Mouse (Mus musculus) CH12.LX (cell line): Measurements from ENCODE around the gene Gm11437. TPM values are rescaled to one million over a fixed set of nuclear protein-coding genes. Genes with fewer than 3 reads are reported as not detected.
A peak's percentile ranks its signal among the peaks of the same experiment; 100 is the strongest.

Source experiments
- DNase-seq: peaks from one replicate; pipeline ENCODE4 v3.0.0-alpha.2; 2013; ENCODE audit errors: extremely low read depth
- H3K27ac ChIP-seq: 2 replicates; pipeline ENCODE4 v1.5.1; 2012; ENCODE audit warnings: low read depth, mild to moderate bottlenecking, control low read depth, moderate library complexity; ENCODE audit not compliant: insufficient read depth
- H3K27me3 ChIP-seq: replicated peaks from 2 replicates; pipeline ENCODE3; 2012; ENCODE audit warnings: inconsistent platforms
- H3K36me3 ChIP-seq, 2 experiments: replicated peaks in 1 of 2; 2 replicates each; pipeline versions ENCODE3 to v1.6.1; 2012; ENCODE audit warnings: inconsistent platforms in 1 of 2, low read length in 1 of 2, mild to moderate bottlenecking in 1 of 2, mixed read lengths in 1 of 2, moderate library complexity in 1 of 2; ENCODE audit not compliant: control insufficient read depth in 1 of 2, insufficient read depth in 1 of 2
- H3K4me1 ChIP-seq, 2 experiments: 2 replicates each; pipeline ENCODE4 v1.6.1; 2012; ENCODE audit warnings: inconsistent platforms in 1 of 2, moderate library complexity in 1 of 2; ENCODE audit not compliant: insufficient read depth in 2 of 2, control insufficient read depth in 1 of 2
- H3K4me2 ChIP-seq: 2 replicates; pipeline ENCODE4 v1.6.1; 2012; ENCODE audit warnings: low read depth, mild to moderate bottlenecking, control low read depth; ENCODE audit not compliant: poor library complexity, insufficient read depth, severe bottlenecking
- H3K4me3 ChIP-seq, 3 experiments: fragments of 150-350 bp in 1 of 3; sonication (generic) in 1 of 3; replicated peaks in 1 of 3; 2 replicates each; pipeline versions ENCODE3 to v1.5.1; 2011 to 2012; ENCODE audit warnings: low read depth in 2 of 3, low read length in 2 of 3, mild to moderate bottlenecking in 2 of 3, moderate library complexity in 2 of 3, control low read depth in 1 of 3, improper control_type of control experiment in 1 of 3, inconsistent platforms in 1 of 3, mixed read lengths in 1 of 3; ENCODE audit not compliant: poor library complexity in 1 of 3
- H3K79me2 ChIP-seq: replicated peaks from 2 replicates; pipeline ENCODE4 v1.6.1; 2012; ENCODE audit warnings: mild to moderate bottlenecking, moderate library complexity; ENCODE audit not compliant: control insufficient read depth, poor library complexity, insufficient read depth, severe bottlenecking; ENCODE audit errors: extremely low read depth
- H3K9ac ChIP-seq: 2 replicates; pipeline ENCODE4 v1.6.1; 2012; ENCODE audit warnings: low read depth, mild to moderate bottlenecking, control low read depth, moderate library complexity; ENCODE audit not compliant: insufficient read depth
- H3K9me3 ChIP-seq: replicated peaks from 2 replicates; pipeline ENCODE3; 2012; ENCODE audit warnings: low read length, inconsistent platforms, mixed read lengths
- CHD2 ChIP-seq: IDR thresholded peaks from 2 replicates; pipeline ENCODE4 v1.6.1; 2011; ENCODE audit warnings: low read length, improper control_type of control experiment
- CTCF ChIP-seq, 2 experiments: IDR thresholded peaks in 1 of 2; conservative IDR thresholded peaks in 1 of 2; 2 replicates each; pipeline ENCODE4 v1.5.1; 2011 to 2012; ENCODE audit warnings: low read depth in 2 of 2, low read length in 2 of 2, improper control_type of control experiment in 1 of 2, inconsistent platforms in 1 of 2, mild to moderate bottlenecking in 1 of 2, moderate library complexity in 1 of 2
- ELF1 ChIP-seq: IDR thresholded peaks from 2 replicates; pipeline ENCODE4 v1.6.1; 2014; ENCODE audit warnings: low read depth, mild to moderate bottlenecking, inconsistent platforms, low read length, improper control_type of control experiment
- EP300 ChIP-seq: IDR thresholded peaks from 2 replicates; pipeline ENCODE4 v1.6.1; 2011; ENCODE audit warnings: low read length, improper control_type of control experiment
- GABPA ChIP-seq: IDR thresholded peaks from 2 replicates; pipeline ENCODE4 v1.6.1; 2012; ENCODE audit warnings: low read depth, low read length, improper control_type of control experiment, inconsistent platforms; ENCODE audit not compliant: insufficient replicate concordance
- HCFC1 ChIP-seq: IDR thresholded peaks from 2 replicates; pipeline ENCODE4 v1.6.1; 2012; ENCODE audit warnings: low read depth, mild to moderate bottlenecking, inconsistent platforms, low read length, improper control_type of control experiment
- IRF4 ChIP-seq: IDR thresholded peaks from 2 replicates; pipeline ENCODE4 v1.6.1; 2014; ENCODE audit warnings: low read depth, mild to moderate bottlenecking, inconsistent platforms, low read length, improper control_type of control experiment
- JUND ChIP-seq: conservative IDR thresholded peaks from 2 replicates; pipeline ENCODE4 v1.6.1; 2011; ENCODE audit warnings: low read depth, low read length, improper control_type of control experiment
- KAT2A ChIP-seq: IDR thresholded peaks from 2 replicates; pipeline ENCODE4 v1.6.1; 2012; ENCODE audit warnings: low read length, improper control_type of control experiment, inconsistent platforms; ENCODE audit not compliant: insufficient replicate concordance
- MAFK ChIP-seq: IDR thresholded peaks from 2 replicates; pipeline ENCODE4 v1.6.1; 2011; ENCODE audit warnings: low read length, improper control_type of control experiment; ENCODE audit not compliant: insufficient replicate concordance
- MAZ ChIP-seq: IDR thresholded peaks from 2 replicates; pipeline ENCODE4 v1.6.1; 2012; ENCODE audit warnings: low read depth, mild to moderate bottlenecking, inconsistent platforms, low read length, improper control_type of control experiment, moderate library complexity
- MXI1 ChIP-seq: IDR thresholded peaks from 2 replicates; pipeline ENCODE4 v1.6.1; 2011; ENCODE audit warnings: mild to moderate bottlenecking, low read depth, low read length, improper control_type of control experiment
- MYC ChIP-seq: IDR thresholded peaks from 2 replicates; pipeline ENCODE4 v1.6.1; 2011; ENCODE audit warnings: low read depth, mild to moderate bottlenecking, improper control_type of control experiment, low read length
- NELFE ChIP-seq: IDR thresholded peaks from 2 replicates; pipeline ENCODE4 v1.6.1; 2011; ENCODE audit warnings: low read depth, low read length, improper control_type of control experiment
- NRF1 ChIP-seq: IDR thresholded peaks from 2 replicates; pipeline ENCODE4 v1.6.1; 2014; ENCODE audit warnings: low read depth, mild to moderate bottlenecking, inconsistent platforms, low read length, improper control_type of control experiment, moderate library complexity
- PAX5 ChIP-seq: IDR thresholded peaks from 2 replicates; pipeline ENCODE4 v1.6.1; 2012; ENCODE audit warnings: low read length, inconsistent platforms, mixed read lengths
- RAD21 ChIP-seq: IDR thresholded peaks from 2 replicates; pipeline ENCODE4 v1.6.1; 2011; ENCODE audit warnings: low read depth, mild to moderate bottlenecking, low read length, improper control_type of control experiment, moderate library complexity
- TCF12 ChIP-seq: IDR thresholded peaks from 2 replicates; pipeline ENCODE4 v1.6.1; 2014; ENCODE audit warnings: low read depth, mild to moderate bottlenecking, inconsistent platforms, low read length, improper control_type of control experiment
- USF2 ChIP-seq: conservative IDR thresholded peaks from 2 replicates; pipeline ENCODE4 v1.6.1; 2011; ENCODE audit warnings: low read depth, low read length, improper control_type of control experiment
- ZC3H11A ChIP-seq: IDR thresholded peaks from 2 replicates; pipeline ENCODE4 v1.6.1; 2012; ENCODE audit warnings: low read depth, mild to moderate bottlenecking, inconsistent platforms, low read length, improper control_type of control experiment
- ZKSCAN1 ChIP-seq: IDR thresholded peaks from 2 replicates; pipeline ENCODE4 v1.6.1; 2012; ENCODE audit warnings: low read depth, inconsistent platforms, low read length, improper control_type of control experiment, borderline replicate concordance
- ZMIZ1 ChIP-seq: IDR thresholded peaks from 2 replicates; pipeline ENCODE4 v1.6.1; 2012; ENCODE audit warnings: low read depth, mild to moderate bottlenecking, inconsistent platforms, low read length, improper control_type of control experiment
- ZNF384 ChIP-seq: IDR thresholded peaks from 2 replicates; pipeline ENCODE4 v1.6.1; 2012; ENCODE audit warnings: low read depth, low read length, improper control_type of control experiment, inconsistent platforms
- dilution Hi-C: fragments of 300-500 bp; cut with MboI; formaldehyde crosslinking; loops from 2 replicates; pipeline ENCODE4 v1.14.3; 2020; ENCODE audit warnings: low sequenced_read_pairs; ENCODE audit not compliant: extremely low pct_unique_long_range_greater_than_20kb, extremely low pct_ligation_motif_present
- in situ Hi-C: fragments of 300-500 bp; cut with MboI; formaldehyde crosslinking; loops from 3 replicates; pipeline ENCODE4 v1.14.3; 2019; ENCODE audit warnings: low sequenced_read_pairs, low pct_ligation_motif_present, low pct_unique_long_range_greater_than_20kb, mixed read lengths
- polyA plus RNA-seq: library from polyadenylated mRNA; unstranded; fragments of >175 nt; gene quantifications from 2 replicates; pipeline ENCODE4 v1.2.1, GENCODE M21; 2012; ENCODE audit warnings: low read depth; ENCODE audit not compliant: insufficient read length
- total RNA-seq, 2 experiments: library from RNA; depleted of rRNA; stranded (reverse); fragments of 300-350 nt in 1 of 2; fragments of >200 nt in 1 of 2; gene quantifications; 2 replicates each; pipeline ENCODE4 v1.2.3; 2012 to 2014

Gene Gm11437
- total and polyA plus RNA-seq, 3 experiments = not detected

GRCm38 (mm10) chr11:84113623-84114022 is 53.7 kb downstream of the Gm11437 start:
- H3K27me3 ChIP-seq = no peaks in the 10 kb centered on the region
- dilution Hi-C loops = no loop called here
- DNase-seq = no peak
- H3K9ac ChIP-seq = no peak overlapping the region
- TF ChIP-seq TCF12 (no peak), RAD21 (no peak), ELF1 (no peak), JUND (no peak), EP300 (no peak), MAFK (no peak), IRF4 (no peak), ZC3H11A (no peak), KAT2A (no peak), ZMIZ1 (no peak), GABPA (no peak), USF2 (no peak), MYC (no peak), CTCF (conservative IDR thresholded peaks at IDR 0.05 in 1 of 2, IDR thresholded peaks at IDR 0.05 in 1 of 2; ENCODE audit: low read depth in 2 of 2, low read length in 2 of 2) (no peak), PAX5 (no peak), NRF1 (no peak), MAZ (no peak), MXI1 (no peak), CHD2 (no peak)
- no peaks in the 10 kb centered on the region for H3K9me3 ChIP-seq
- H3K36me3 ChIP-seq = peaks cover 44 to 92% of the 10 kb centered on the region in 2 experiments
- H3K27ac ChIP-seq = no peak overlapping the region
- no peaks in the 10 kb centered on the region for H3K4me1 ChIP-seq
- H3K79me2 ChIP-seq = no peaks in the 10 kb centered on the region
- no peak overlapping the region for H3K4me2 ChIP-seq
- in situ Hi-C loops = no loop called here
- H3K4me3 ChIP-seq = no peak overlapping the region

GRCm38 (mm10) chr11:84107137-84107536 is 60.1 kb downstream of the Gm11437 start:
- H3K79me2 ChIP-seq = no peaks in the 10 kb centered on the region
- H3K9ac ChIP-seq = no peak overlapping the region
- H3K27me3 ChIP-seq = no peaks in the 10 kb centered on the region
- H3K4me3 ChIP-seq = no peak overlapping the region
- TF ChIP-seq ZKSCAN1 (no peak), HCFC1 (no peak), MAZ (no peak), CHD2 (no peak), IRF4 (no peak), NRF1 (no peak), ZNF384 (no peak), NELFE (no peak), ELF1 (no peak)
- 0 out of 4 replicates have a peak, but pooled peaks cover 0 to 2% of the 10 kb centered on the region in 2 experiments for H3K4me1 ChIP-seq
- H3K36me3 ChIP-seq = peaks cover 72 to 97% of the 10 kb centered on the region in 2 experiments
- in situ Hi-C loops = loop anchor here (5.0 kb wide), 1 partner anchor 35 kb away; no protein-coding TSS in a partner anchor
- dilution Hi-C loops = no loop called here
- H3K9me3 ChIP-seq = no peaks in the 10 kb centered on the region
- H3K4me2 ChIP-seq = no peak overlapping the region
- peak; percentile 16 for DNase-seq
- H3K27ac ChIP-seq = no peak overlapping the region
